Mouse (Mus musculus) mesoderm, embryonic 11.5 days (tissue): Measurements from ENCODE around the gene Ap3m1.
A peak's percentile ranks its signal among the peaks of the same experiment; 100 is the strongest.
"Not testable (repeated sequence)": the region's sequence is repeated elsewhere in the genome, so short reads cannot be mapped to it uniquely, and the experiment has no call there.

Source experiments
- DNase-seq: peaks from one replicate; pipeline ENCODE4 v3.0.0-alpha.2; 2012; ENCODE audit warnings: low read depth, low spot score

Gene Ap3m1

GRCm38 (mm10) chr14:21052112-21052780 is at the start of gene Ap3m1, which contains the start of gene Adk:
Gene Ap3m1 (minus strand): TSS chr14:21052508.
Gene Adk (plus strand): TSS chr14:21052574.
- DNase-seq: peak; percentile 96

- DNase-seq: no peak
Measured at GRCm38 (mm10) chr14:21101562-21101961, 49.3 kb upstream of the Ap3m1 start.

- no peak for DNase-seq
Measured at GRCm38 (mm10) chr14:21100876-21101275, 48.6 kb upstream of the Ap3m1 start.

- no peak for DNase-seq
Measured at GRCm38 (mm10) chr14:21099371-21099770, 47.1 kb upstream of the Ap3m1 start.

GRCm38 (mm10) chr14:21096689-21097088 is 44.4 kb upstream of the Ap3m1 start:
- no peak for DNase-seq

GRCm38 (mm10) chr14:21096279-21096678 is 44.0 kb upstream of the Ap3m1 start:
- no peak for DNase-seq

- not testable (repeated sequence) for DNase-seq
Measured at GRCm38 (mm10) chr14:21094161-21094560, 41.9 kb upstream of the Ap3m1 start.

- no peak for DNase-seq
Measured at GRCm38 (mm10) chr14:21090930-21091486, 38.7 kb upstream of the Ap3m1 start.

GRCm38 (mm10) chr14:21090400-21090799 is 38.1 kb upstream of the Ap3m1 start:
- no peak for DNase-seq

- peak; percentile 39 for DNase-seq
Measured at GRCm38 (mm10) chr14:21088731-21089130, 36.4 kb upstream of the Ap3m1 start.

GRCm38 (mm10) chr14:21087390-21088060 is 35.2 kb upstream of the Ap3m1 start:
- DNase-seq: no peak

GRCm38 (mm10) chr14:21086827-21087351 is 34.6 kb upstream of the Ap3m1 start:
- DNase-seq: peak; percentile 56

- DNase-seq: no peak
Measured at GRCm38 (mm10) chr14:21086106-21086505, 33.8 kb upstream of the Ap3m1 start.

GRCm38 (mm10) chr14:21085666-21086065 is 33.4 kb upstream of the Ap3m1 start:
- DNase-seq: no peak

- DNase-seq: no peak
Measured at GRCm38 (mm10) chr14:21082823-21083222, 30.5 kb upstream of the Ap3m1 start.

GRCm38 (mm10) chr14:21078511-21078910 is 26.2 kb upstream of the Ap3m1 start:
- no peak for DNase-seq

- no peak for DNase-seq
Measured at GRCm38 (mm10) chr14:21077939-21078338, 25.6 kb upstream of the Ap3m1 start.

- DNase-seq: no peak
Measured at GRCm38 (mm10) chr14:21076501-21077194, 24.3 kb upstream of the Ap3m1 start.

GRCm38 (mm10) chr14:21075751-21076500 is 23.6 kb upstream of the Ap3m1 start:
- DNase-seq: peak; percentile 93

GRCm38 (mm10) chr14:21074398-21075320 is 22.4 kb upstream of the Ap3m1 start:
- DNase-seq: no peak
